Mouse (Mus musculus) heart, adult 8-10 months (tissue): Measurements from ENCODE around the gene Ehbp1l1. TPM values are rescaled to one million over a fixed set of nuclear protein-coding genes. Genes with fewer than 3 reads are reported as not detected.

Experiments
- DNase-seq: peaks from one replicate; pipeline ENCODE4 v3.0.0; 2022; ENCODE audit warnings: low spot score
- microRNA-seq: library from miRNA; unstranded; fragments of <30 nt; microRNA quantifications from one replicate; pipeline ENCODE4 v1.2.0, GENCODE M21; 2022
- total RNA-seq, 4 experiments: library from RNA; stranded (reverse); gene quantifications; 2 replicates each; pipeline ENCODE4 v1.2.4; 2022

Ehbp1l1 gene
- total RNA-seq, 4 experiments from 2014 or later = 145 to 158 (median 149) TPM

DNA sequence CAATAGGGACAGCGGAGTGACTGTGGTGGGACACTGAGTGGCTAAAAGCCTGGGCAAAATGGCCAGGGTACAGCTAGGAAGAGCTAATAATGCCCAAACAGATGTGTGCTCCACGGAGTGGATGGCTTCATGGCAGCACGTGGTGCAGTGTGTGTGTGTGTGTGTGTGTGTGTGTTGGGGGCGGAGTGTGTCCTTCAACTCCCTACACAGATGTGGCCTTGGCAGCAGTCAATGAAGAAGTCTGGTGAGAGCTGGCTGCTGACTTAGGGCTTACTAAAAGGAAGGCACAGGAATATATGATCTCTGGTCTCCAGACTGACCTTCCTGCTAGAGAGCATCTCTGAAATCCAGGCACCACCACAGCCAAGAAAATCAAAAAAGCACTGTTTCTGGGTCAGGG is 57.7 kb downstream of the Ehbp1l1 start:
- no peak for DNase-seq

DNA sequence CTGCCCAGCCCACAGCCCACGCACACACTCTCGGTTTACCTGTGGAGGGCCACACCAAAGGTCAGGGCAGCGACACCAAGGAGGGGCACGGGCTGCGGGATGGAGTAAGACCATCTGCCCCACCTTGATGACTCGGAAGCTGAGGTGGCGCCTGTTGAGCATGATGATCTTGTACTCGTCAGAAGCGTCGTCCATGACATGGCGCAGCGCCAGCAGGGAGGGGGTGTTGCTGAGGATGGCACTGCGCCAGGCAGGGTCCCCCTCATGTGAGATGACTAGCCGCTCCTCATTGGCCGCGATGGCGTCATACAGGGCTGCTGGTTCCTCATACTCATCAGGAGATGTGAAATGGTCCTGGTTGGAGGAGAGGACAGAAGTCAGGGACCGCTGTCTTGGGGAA is 59.7 kb downstream of the Ehbp1l1 start:
- DNase-seq = no peak

DNA sequence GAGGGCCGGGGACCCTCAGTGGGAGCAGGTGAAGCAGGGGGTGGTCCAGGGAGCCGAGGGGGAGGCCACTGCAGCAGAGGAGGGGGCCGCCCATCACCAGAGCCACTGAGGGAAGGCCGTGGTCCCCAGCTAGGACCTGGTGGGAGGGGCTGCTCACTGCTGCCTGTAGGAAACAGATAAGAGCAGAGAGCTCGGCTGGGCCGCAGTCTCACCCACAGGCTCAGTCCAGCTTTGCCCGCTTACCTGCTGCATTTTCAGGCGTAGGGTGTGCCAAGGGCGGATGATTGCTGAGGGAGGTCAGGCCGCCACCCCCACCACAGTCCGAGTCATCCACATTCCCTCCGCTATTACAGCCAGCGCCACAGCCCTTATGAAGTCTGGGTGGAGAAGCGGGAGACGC is 60.7 kb downstream of the Ehbp1l1 start:
- DNase-seq = no peak

DNA sequence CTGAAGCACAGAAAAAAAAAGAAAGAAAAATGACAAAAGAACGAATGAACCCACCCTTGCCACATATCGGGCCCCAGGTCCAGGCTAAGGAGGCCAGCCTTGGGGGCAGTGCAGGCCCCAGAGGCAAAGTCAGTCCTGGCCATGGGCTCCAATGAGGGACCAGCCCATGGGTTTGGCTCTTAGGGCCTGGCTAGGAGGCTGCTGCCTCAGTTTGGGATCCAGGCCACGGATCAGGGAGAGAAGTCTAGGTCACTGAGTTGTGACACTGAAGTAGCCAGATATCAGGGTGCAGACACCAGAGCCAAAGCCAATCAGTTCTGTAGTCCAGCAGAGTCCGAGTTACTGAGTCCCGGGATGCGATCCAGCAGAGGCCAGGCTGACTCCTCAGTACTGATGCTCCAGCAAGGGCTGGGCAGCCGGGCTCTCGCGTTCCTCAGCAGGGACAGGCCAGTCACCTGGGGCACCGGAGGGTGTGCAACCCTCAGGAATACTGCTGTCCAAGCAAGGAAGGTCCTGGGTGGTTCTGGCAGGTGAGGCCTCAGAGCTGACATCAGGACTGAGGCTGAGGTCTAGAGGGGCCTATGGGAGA is 61.4 kb downstream of the Ehbp1l1 start:
- DNase-seq = no peak

DNA sequence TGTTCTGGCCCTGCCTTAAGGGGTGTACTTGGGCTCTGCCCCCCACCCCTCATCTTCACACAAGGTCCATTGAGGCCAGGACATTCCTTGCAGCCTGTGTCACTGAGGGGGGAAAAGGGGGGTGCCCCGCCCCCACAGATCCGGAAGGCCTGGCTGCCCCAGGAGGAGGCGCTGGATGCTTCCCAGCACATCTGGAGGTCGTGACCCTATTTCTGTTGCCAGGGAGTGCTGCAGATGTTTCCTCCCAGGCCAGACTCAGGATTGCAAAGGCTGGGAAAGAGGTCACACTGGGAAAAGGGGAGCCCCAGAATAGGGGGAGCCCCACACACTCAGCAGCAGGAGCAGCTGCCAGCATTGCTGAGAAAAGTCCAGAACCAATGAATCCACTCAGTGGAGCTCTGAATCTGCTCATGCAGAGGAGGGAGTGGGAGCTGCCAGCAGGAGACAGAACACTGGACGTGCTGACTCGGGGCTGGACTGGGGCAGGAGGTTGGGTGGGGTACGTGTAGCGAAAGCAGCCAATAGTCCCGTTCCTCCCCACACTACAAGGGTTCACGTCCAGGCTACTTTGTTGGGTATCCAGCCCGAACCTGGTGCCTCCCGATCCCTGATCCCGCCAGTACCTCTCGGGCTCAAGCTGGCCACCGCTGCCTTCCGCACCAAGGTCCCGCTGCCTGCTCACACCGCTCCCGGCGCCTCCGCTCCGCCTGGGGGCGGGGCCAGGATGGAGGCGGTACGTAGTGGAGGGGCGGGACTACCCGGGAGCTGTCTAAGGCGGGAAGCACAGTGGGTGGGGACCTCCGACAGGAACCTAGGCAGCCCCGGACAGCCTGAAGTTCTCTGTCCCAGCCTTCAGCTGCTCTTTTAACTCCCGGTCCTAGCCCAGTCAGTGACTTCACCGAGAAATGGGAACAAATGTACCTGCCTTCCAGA is 62.9 kb downstream of the Ehbp1l1 start, which contains the start of gene Sipa1:
Gene Sipa1 (minus strand): TSS at position 727 of the 933 bp plus-strand sequence.
- DNase-seq = peak; percentile 97

DNA sequence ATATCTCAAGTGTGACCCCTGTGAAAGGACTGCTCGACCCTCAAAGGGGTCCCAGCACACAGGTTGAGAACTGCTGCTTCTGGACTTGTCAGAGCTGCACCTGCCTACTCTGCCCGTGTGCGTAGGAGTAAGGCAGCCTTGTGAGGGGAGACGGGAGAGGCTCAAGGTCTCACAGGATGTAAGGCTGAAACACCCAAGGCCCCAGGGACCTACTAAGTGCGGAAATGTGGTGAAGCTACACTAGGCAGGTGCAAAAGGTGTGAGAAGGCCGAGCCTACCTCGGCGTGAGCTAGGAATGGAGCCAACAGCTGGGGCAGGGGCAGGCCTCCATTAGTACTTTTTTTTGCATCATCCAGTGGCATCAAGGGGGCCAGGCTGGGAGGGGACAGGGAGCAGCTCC is 63.8 kb downstream of the Ehbp1l1 start:
- no peak for DNase-seq

DNA sequence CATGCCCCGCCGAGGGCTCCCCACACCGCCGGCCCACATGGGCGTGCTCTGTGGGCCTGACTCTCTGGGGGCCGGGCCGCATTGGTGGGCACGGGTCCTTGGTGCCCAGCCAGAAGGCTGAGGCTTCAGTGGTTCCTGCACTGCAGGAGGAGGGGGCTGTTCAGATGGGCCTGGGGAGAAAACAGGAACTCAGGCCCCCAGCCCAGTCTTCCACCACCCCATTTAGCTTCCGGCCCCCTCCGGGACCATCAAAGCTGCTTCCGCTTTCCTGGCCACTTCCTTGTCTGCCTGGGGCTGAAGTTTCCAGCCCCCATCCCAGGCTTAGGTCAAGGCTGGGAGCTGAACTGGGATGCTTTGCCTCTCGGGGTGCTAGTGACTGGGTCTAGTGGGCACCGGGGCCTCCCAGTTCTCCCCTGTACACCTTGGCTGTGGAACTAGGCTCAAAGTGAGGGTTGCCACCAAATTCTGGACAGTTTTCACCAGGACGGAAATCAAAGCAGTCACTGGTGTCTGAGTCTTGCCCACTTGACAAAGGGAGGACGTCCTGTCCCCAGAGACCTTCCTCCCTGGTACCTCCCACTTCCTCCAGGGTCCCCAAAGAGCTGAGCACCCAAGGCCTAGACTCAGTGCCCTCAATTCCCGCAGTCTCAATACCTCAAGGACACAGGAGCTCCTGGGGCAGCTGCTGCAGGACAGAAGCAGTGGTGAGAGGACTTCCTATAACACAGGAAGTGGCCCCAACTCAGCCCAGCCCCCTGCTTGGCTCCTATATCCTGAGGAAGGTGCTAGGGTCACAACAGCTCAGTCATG is 65.0 kb downstream of the Ehbp1l1 start:
- DNase-seq = peak; percentile 72

Small RNA genes lying within 50 kb of the gene (microRNA-seq; reads per million reads assigned to microRNA genes)
- gene Mir6987 = not detected

Other genes starting within 250 kb of the Ehbp1l1 start
- 10 to 100 TPM; 15.8 to 27.3 (median 21.9) TPM for gene Mus81, start 237.9 kb downstream of the Ehbp1l1 start, total RNA-seq
- gene Cfl1, start 235.9 kb downstream of the Ehbp1l1 start, total RNA-seq = 100 to 1,000 TPM; 142 to 201 (median 170) TPM
- 1 to 10 TPM in 1 of 4 experiments, under 1 TPM in 3; 0.52 to 1.4 (median 0.81) TPM for gene 1700020D05Rik, start 222.5 kb downstream of the Ehbp1l1 start, total RNA-seq
- 1 to 10 TPM; 3.7 to 6.5 (median 6.0) TPM for gene Snx32, start 215.8 kb downstream of the Ehbp1l1 start, total RNA-seq
- not detected for gene Ovol1, start 165.7 kb downstream of the Ehbp1l1 start, total RNA-seq
- 1 to 10 TPM; 2.3 to 3.2 (median 2.7) TPM for gene Ap5b1, start 158.3 kb downstream of the Ehbp1l1 start, total RNA-seq
- 10 to 100 TPM; 49.9 to 66.3 (median 64.9) TPM for gene Rnaseh2c, start 124.4 kb downstream of the Ehbp1l1 start, total RNA-seq
- gene Kat5, start 116.1 kb downstream of the Ehbp1l1 start, total RNA-seq = 10 to 100 TPM; 23.1 to 38.7 (median 29.3) TPM
- 10 to 100 TPM; 26.7 to 31.2 (median 28.5) TPM for gene Rela, start 88.8 kb downstream of the Ehbp1l1 start, total RNA-seq
- 10 to 100 TPM; 14.9 to 23.5 (median 17.8) TPM for gene Sipa1, start 62.6 kb downstream of the Ehbp1l1 start, total RNA-seq
- 10 to 100 TPM; 22.1 to 24.1 (median 23.2) TPM for gene Map3k11, start 37.6 kb downstream of the Ehbp1l1 start, total RNA-seq
- gene Pcnx3, start 37.4 kb downstream of the Ehbp1l1 start, total RNA-seq = 10 to 100 TPM; 18.0 to 21.9 (median 19.8) TPM
- gene Kcnk7, start 21.9 kb downstream of the Ehbp1l1 start, total RNA-seq = not detected
- 10 to 100 TPM; 22.8 to 26.9 (median 24.2) TPM for gene Fam89b, start 3.3 kb upstream of the Ehbp1l1 start, total RNA-seq
- 10 to 100 TPM; 28.2 to 33.1 (median 31.7) TPM for gene Ltbp3, start 14.6 kb upstream of the Ehbp1l1 start, total RNA-seq
- gene Scyl1, start 45.1 kb upstream of the Ehbp1l1 start, total RNA-seq = 10 to 100 TPM; 63.3 to 70.6 (median 67.2) TPM
- 1 to 10 TPM; 7.1 to 8.1 (median 7.5) TPM for gene Frmd8, start 149.0 kb upstream of the Ehbp1l1 start, total RNA-seq
- 1 to 10 TPM; 2.4 to 3.8 (median 2.8) TPM for gene Slc25a45, start 151.5 kb upstream of the Ehbp1l1 start, total RNA-seq
- gene Tigd3, start 167.8 kb upstream of the Ehbp1l1 start, total RNA-seq = under 1 TPM; 0.23 to 0.50 (median 0.34) TPM
- gene Dpf2, start 186.7 kb upstream of the Ehbp1l1 start, total RNA-seq = 10 to 100 TPM; 71.9 to 95.2 (median 81.1) TPM
- 1 to 10 TPM; 6.0 to 9.7 (median 8.9) TPM for gene Cdc42ep2, start 198.5 kb upstream of the Ehbp1l1 start, total RNA-seq
- gene Pola2, start 237.9 kb upstream of the Ehbp1l1 start, total RNA-seq = 10 to 100 TPM in 2 of 4 experiments, 1 to 10 TPM in 2; 7.8 to 13.5 (median 9.3) TPM